ENCODE assay signal across 10 mouse cellular contexts in the genomic region with DNA sequence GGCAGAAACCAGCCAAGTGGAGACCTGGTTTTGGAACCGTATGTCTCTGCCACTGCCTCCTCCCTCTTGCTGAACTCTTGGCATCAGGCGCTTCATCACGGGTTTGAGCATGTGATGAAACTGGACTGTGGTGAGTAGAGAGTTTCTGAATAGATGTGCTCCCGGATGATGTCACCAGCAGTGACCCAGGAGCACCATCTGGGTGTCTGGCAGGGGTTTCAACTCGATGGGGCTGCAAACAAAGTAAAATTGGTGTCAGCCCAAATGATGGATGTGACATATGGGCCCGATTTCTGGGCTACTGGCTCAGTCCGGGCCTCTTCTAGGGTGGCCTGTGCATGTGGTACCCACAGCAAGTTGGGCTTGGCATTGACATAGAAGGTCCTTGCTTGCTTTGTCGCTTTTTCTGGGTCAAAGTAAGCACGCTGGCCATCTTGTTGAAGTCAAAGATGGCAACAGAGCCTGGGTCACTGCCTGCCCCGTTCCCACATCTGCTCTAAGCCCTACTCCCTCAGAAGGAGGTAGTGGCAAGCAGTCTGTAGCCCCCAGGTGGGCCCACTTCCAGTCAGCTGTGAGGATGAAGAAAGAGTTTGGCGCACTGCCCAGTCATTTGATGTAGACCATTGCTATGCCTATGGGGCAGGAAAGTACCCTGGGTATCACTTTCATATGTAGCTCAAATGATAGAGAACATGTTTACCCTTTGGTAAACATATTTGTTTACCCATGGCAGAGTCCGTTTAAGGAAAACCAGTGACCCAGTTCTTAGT.
DNase-seq lines count a peak whose midpoint lies in the region; ATAC-seq and TF ChIP-seq lines count a peak whose summit lies in the region.
"Had no signal": no experiment of that assay in that cellular context is flagged by ENCODE, and none has a peak within 500 bp of the region (broad histone marks: within the 10 kb centered on the region; RNA-seq: fewer than 3 reads in every experiment).

No protein-coding gene starts in this region.

- H3K36me3 ChIP-seq in heart, embryonic 12.5 days: no peaks in the 10 kb centered on the region
- no peaks in the 10 kb centered on the region for H3K36me3 ChIP-seq in forebrain, postnatal 0 days (ENCODE audit: insufficient read depth)
- H3K36me3 ChIP-seq: neural tube, embryonic 12.5 days had no signal

- peak; percentile 61 to 72 for DNase-seq in heart, adult 18-20 months
- peak; percentile 51 for DNase-seq in 3T3-L1 (ENCODE audit: low read depth, low spot score)
- DNase-seq in brain, embryonic 14.5 days (ENCODE audit: low read depth): peak; percentile 78
- no peak for DNase-seq in forebrain, postnatal 0 days
- no peak for DNase-seq in frontal cortex, postnatal 14 days (ENCODE audit: low spot score in 2 of 2)
- DNase-seq in ovary, postnatal 36 days (ENCODE audit: low spot score): no peak
- DNase-seq: thymus, postnatal 36 days had no signal

- WGBS in heart, embryonic 12.5 days: 76% methylated on average over 12 of the region's 12 CpGs
- 61% methylated on average over 12 of the region's 12 CpGs for WGBS in forebrain, postnatal 0 days

- ATAC-seq in heart, embryonic 12.5 days (ENCODE audit: insufficient number of reproducible peaks, low FRiP score): no peak
- peak; percentile 38; the same call in 1 of the 2 replicates for ATAC-seq in forebrain, postnatal 0 days
- no peak for ATAC-seq in megakaryocyte, adult 5-6 weeks (ENCODE audit: poor library complexity, severe bottlenecking)

- H3K9ac ChIP-seq in heart, embryonic 12.5 days: no peak overlapping the region
- H3K9ac ChIP-seq in forebrain, postnatal 0 days: no peak overlapping the region
- H3K9ac ChIP-seq: neural tube, embryonic 12.5 days had no signal

- no peak overlapping the region for H3K4me2 ChIP-seq in heart, embryonic 12.5 days
- no peak overlapping the region for H3K4me2 ChIP-seq in forebrain, postnatal 0 days (ENCODE audit: low read depth)
- H3K4me2 ChIP-seq: neural tube, embryonic 12.5 days had no signal

- H3K9me3 ChIP-seq in heart, embryonic 12.5 days (replicated peaks): no peaks in the 10 kb centered on the region
- no peaks in the 10 kb centered on the region for H3K9me3 ChIP-seq in forebrain, postnatal 0 days (ENCODE audit: low read length)
- H3K9me3 ChIP-seq: neural tube, embryonic 12.5 days had no signal

- H3K27ac ChIP-seq in heart, embryonic 12.5 days (ENCODE audit: poor library complexity, severe bottlenecking): no peak overlapping the region
- H3K27ac ChIP-seq in forebrain, postnatal 0 days (ENCODE audit: low read depth, low read length): no peak overlapping the region
- H3K27ac ChIP-seq: neural tube, embryonic 12.5 days had no signal

- TF ChIP-seq POLR2A in brain, embryonic 14.5 days (IDR thresholded peaks at IDR 0.05; ENCODE audit: borderline replicate concordance, extremely low read depth, insufficient read depth, insufficient read length, poor library complexity, severe bottlenecking): no peak

- no peaks in the 10 kb centered on the region for H3K27me3 ChIP-seq in heart, embryonic 12.5 days (replicated peaks)
- no peaks in the 10 kb centered on the region for H3K27me3 ChIP-seq in forebrain, postnatal 0 days (ENCODE audit: insufficient read depth, low read length)

- H3K4me3 ChIP-seq in heart, embryonic 12.5 days: no peak overlapping the region
- no peak overlapping the region for H3K4me3 ChIP-seq in forebrain, postnatal 0 days (ENCODE audit: low read depth, low read length)
- H3K4me3 ChIP-seq: neural tube, embryonic 12.5 days had no signal

- TF ChIP-seq CTCF in brain, embryonic 14.5 days (IDR thresholded peaks at IDR 0.05; ENCODE audit: borderline replicate concordance, extremely low read depth, insufficient read depth, insufficient read length): no peak
- no peak for TF ChIP-seq CTCF in forebrain, postnatal 0 days (IDR thresholded peaks at IDR 0.05; ENCODE audit: low read depth)

- peaks cover 21% of the 10 kb centered on the region for H3K4me1 ChIP-seq in heart, embryonic 12.5 days (replicated peaks)
- H3K4me1 ChIP-seq in forebrain, postnatal 0 days (ENCODE audit: insufficient read depth): 0 out of 2 replicates have a peak, but pooled peaks cover 4% of the 10 kb centered on the region
- H3K4me1 ChIP-seq: neural tube, embryonic 12.5 days had no signal

Comparison
In these comparisons a context has a peak if more than half of its experiments do, and no peak if none do; other contexts are left out.
1. DNase-seq: peak in heart, adult 18-20 months (2 of 2), 3T3-L1 (single experiment) and brain, embryonic 14.5 days (single experiment); none in forebrain, postnatal 0 days (single experiment), frontal cortex, postnatal 14 days (0 of 2) and ovary, postnatal 36 days (single experiment).